Mouse (Mus musculus): ENCODE measurements around the gene Gm3776. TPM values are rescaled to one million over a fixed set of nuclear protein-coding genes. Genes with fewer than 3 reads are reported as not detected.
A peak's percentile ranks its signal among the peaks of the same experiment; 100 is the strongest.
"Not testable (repeated sequence)": the region's sequence is repeated elsewhere in the genome, so short reads cannot be mapped to it uniquely, and the experiment has no call there.

Gm3776 gene
- polyA plus RNA-seq, 1 experiment from 2014 or later, result not detected

- ATAC-seq (ENCODE audit: low read depth), result not testable (repeated sequence)
- WGBS, result 87% methylated on average over 4 of the region's 4 CpGs
Observed at GRCm38 (mm10) chr9:78282002-78282711, 25.2 kb downstream of the Gm3776 start.

GRCm38 (mm10) chr9:78289063-78289462 is 32.1 kb downstream of the Gm3776 start:
- H3K27ac ChIP-seq (ENCODE audit: low read depth, low read length); H3K4me1 ChIP-seq (ENCODE audit: control insufficient read depth, insufficient read depth, low read length); ATAC-seq (ENCODE audit: low read depth); H3K27me3 ChIP-seq (ENCODE audit: control insufficient read depth, insufficient read depth, low read length); H3K9ac ChIP-seq (replicated peaks; ENCODE audit: low read depth, low read length); H3K36me3 ChIP-seq (ENCODE audit: control insufficient read depth, insufficient read depth, low read length); H3K9me3 ChIP-seq (ENCODE audit: control insufficient read depth, low read length); H3K4me3 ChIP-seq (ENCODE audit: low read depth, low read length); H3K4me2 ChIP-seq (ENCODE audit: low read depth, low read length): not testable (repeated sequence)
- 54% methylated on average over 1 of the region's 1 CpGs for WGBS

More at GRCm38 (mm10) chr9:78282002-78282711, 25.2 kb downstream of the Gm3776 start:
- not testable (repeated sequence) for H3K27me3 ChIP-seq (ENCODE audit: control insufficient read depth, insufficient read depth, low read length); H3K4me3 ChIP-seq (ENCODE audit: low read depth, low read length); H3K4me2 ChIP-seq (ENCODE audit: low read depth, low read length); H3K4me1 ChIP-seq (ENCODE audit: control insufficient read depth, insufficient read depth, low read length); H3K9me3 ChIP-seq (ENCODE audit: control insufficient read depth, low read length); H3K36me3 ChIP-seq (ENCODE audit: control insufficient read depth, insufficient read depth, low read length); H3K27ac ChIP-seq (ENCODE audit: low read depth, low read length); H3K9ac ChIP-seq (replicated peaks; ENCODE audit: low read depth, low read length)

- not testable (repeated sequence) for H3K9me3 ChIP-seq (ENCODE audit: control insufficient read depth, low read length); H3K36me3 ChIP-seq (ENCODE audit: control insufficient read depth, insufficient read depth, low read length); H3K9ac ChIP-seq (replicated peaks; ENCODE audit: low read depth, low read length); H3K27me3 ChIP-seq (ENCODE audit: control insufficient read depth, insufficient read depth, low read length); ATAC-seq (ENCODE audit: low read depth); H3K4me3 ChIP-seq (ENCODE audit: low read depth, low read length); H3K4me2 ChIP-seq (ENCODE audit: low read depth, low read length); H3K4me1 ChIP-seq (ENCODE audit: control insufficient read depth, insufficient read depth, low read length); H3K27ac ChIP-seq (ENCODE audit: low read depth, low read length)
- WGBS, result 95% methylated on average over 3 of the region's 3 CpGs
Observed at GRCm38 (mm10) chr9:78289723-78290122, 32.8 kb downstream of the Gm3776 start, which contains the start of gene Gm10639. Gene Gm10639 (plus strand): TSS chr9:78289923.

- H3K4me3 ChIP-seq (ENCODE audit: low read depth, low read length); H3K27me3 ChIP-seq (ENCODE audit: control insufficient read depth, insufficient read depth, low read length); ATAC-seq (ENCODE audit: low read depth); H3K4me1 ChIP-seq (ENCODE audit: control insufficient read depth, insufficient read depth, low read length); H3K36me3 ChIP-seq (ENCODE audit: control insufficient read depth, insufficient read depth, low read length); H3K4me2 ChIP-seq (ENCODE audit: low read depth, low read length); H3K9ac ChIP-seq (replicated peaks; ENCODE audit: low read depth, low read length); H3K9me3 ChIP-seq (ENCODE audit: control insufficient read depth, low read length); H3K27ac ChIP-seq (ENCODE audit: low read depth, low read length): not testable (repeated sequence)
- WGBS, result 85% methylated on average over 8 of the region's 8 CpGs
Observed at GRCm38 (mm10) chr9:78292462-78292861, 35.5 kb downstream of the Gm3776 start.

- not testable (repeated sequence) for H3K4me1 ChIP-seq (ENCODE audit: control insufficient read depth, insufficient read depth, low read length); ATAC-seq (ENCODE audit: low read depth); H3K9ac ChIP-seq (replicated peaks; ENCODE audit: low read depth, low read length); H3K27me3 ChIP-seq (ENCODE audit: control insufficient read depth, insufficient read depth, low read length); H3K36me3 ChIP-seq (ENCODE audit: control insufficient read depth, insufficient read depth, low read length); H3K4me2 ChIP-seq (ENCODE audit: low read depth, low read length); H3K9me3 ChIP-seq (ENCODE audit: control insufficient read depth, low read length); H3K4me3 ChIP-seq (ENCODE audit: low read depth, low read length); H3K27ac ChIP-seq (ENCODE audit: low read depth, low read length)
- WGBS, result 80% methylated on average over 1 of the region's 1 CpGs
Observed at GRCm38 (mm10) chr9:78293683-78294082, 36.8 kb downstream of the Gm3776 start.

GRCm38 (mm10) chr9:78294781-78295180 is 37.9 kb downstream of the Gm3776 start:
- ATAC-seq (ENCODE audit: low read depth); H3K27me3 ChIP-seq (ENCODE audit: control insufficient read depth, insufficient read depth, low read length); H3K4me3 ChIP-seq (ENCODE audit: low read depth, low read length); H3K4me2 ChIP-seq (ENCODE audit: low read depth, low read length); H3K36me3 ChIP-seq (ENCODE audit: control insufficient read depth, insufficient read depth, low read length); H3K9me3 ChIP-seq (ENCODE audit: control insufficient read depth, low read length); H3K4me1 ChIP-seq (ENCODE audit: control insufficient read depth, insufficient read depth, low read length); H3K27ac ChIP-seq (ENCODE audit: low read depth, low read length); H3K9ac ChIP-seq (replicated peaks; ENCODE audit: low read depth, low read length): not testable (repeated sequence)
- 77% methylated on average over 5 of the region's 7 CpGs for WGBS

- H3K9me3 ChIP-seq (ENCODE audit: control insufficient read depth, low read length); H3K9ac ChIP-seq (replicated peaks; ENCODE audit: low read depth, low read length); H3K4me2 ChIP-seq (ENCODE audit: low read depth, low read length); H3K27ac ChIP-seq (ENCODE audit: low read depth, low read length); H3K27me3 ChIP-seq (ENCODE audit: control insufficient read depth, insufficient read depth, low read length); H3K4me1 ChIP-seq (ENCODE audit: control insufficient read depth, insufficient read depth, low read length); H3K36me3 ChIP-seq (ENCODE audit: control insufficient read depth, insufficient read depth, low read length); H3K4me3 ChIP-seq (ENCODE audit: low read depth, low read length): not testable (repeated sequence)
- peak; percentile 63 for ATAC-seq (ENCODE audit: low read depth)
- WGBS, result 20% methylated on average over 6 of the region's 6 CpGs
Observed at GRCm38 (mm10) chr9:78296089-78296488, 39.2 kb downstream of the Gm3776 start.

GRCm38 (mm10) chr9:78298232-78298631 is 41.3 kb downstream of the Gm3776 start:
- no peak overlapping the region for H3K9ac ChIP-seq (replicated peaks; ENCODE audit: low read depth, low read length)
- ATAC-seq (ENCODE audit: low read depth), result no peak
- H3K4me3 ChIP-seq (ENCODE audit: low read depth, low read length), result no peak overlapping the region
- H3K4me1 ChIP-seq (ENCODE audit: control insufficient read depth, insufficient read depth, low read length), result no peaks in the 10 kb centered on the region
- 88% methylated on average over 1 of the region's 1 CpGs for WGBS
- H3K4me2 ChIP-seq (ENCODE audit: low read depth, low read length), result no peak overlapping the region
- no peaks in the 10 kb centered on the region for H3K9me3 ChIP-seq (ENCODE audit: control insufficient read depth, low read length)
- H3K27ac ChIP-seq (ENCODE audit: low read depth, low read length), result no peak overlapping the region
- H3K27me3 ChIP-seq (ENCODE audit: control insufficient read depth, insufficient read depth, low read length), result no peaks in the 10 kb centered on the region
- no peaks in the 10 kb centered on the region for H3K36me3 ChIP-seq (ENCODE audit: control insufficient read depth, insufficient read depth, low read length)

- not testable (repeated sequence) for H3K27ac ChIP-seq (ENCODE audit: low read depth, low read length); H3K4me1 ChIP-seq (ENCODE audit: control insufficient read depth, insufficient read depth, low read length); H3K4me3 ChIP-seq (ENCODE audit: low read depth, low read length); H3K27me3 ChIP-seq (ENCODE audit: control insufficient read depth, insufficient read depth, low read length); H3K9me3 ChIP-seq (ENCODE audit: control insufficient read depth, low read length); H3K9ac ChIP-seq (replicated peaks; ENCODE audit: low read depth, low read length); H3K4me2 ChIP-seq (ENCODE audit: low read depth, low read length); ATAC-seq (ENCODE audit: low read depth); H3K36me3 ChIP-seq (ENCODE audit: control insufficient read depth, insufficient read depth, low read length)
- 67% methylated on average over 1 of the region's 1 CpGs for WGBS
Observed at GRCm38 (mm10) chr9:78299143-78299542, 42.2 kb downstream of the Gm3776 start.
